Mouse (Mus musculus): ENCODE data around the gene 6030408B16Rik. TPM values are rescaled to one million over a fixed set of nuclear protein-coding genes. Genes with fewer than 3 reads are reported as not detected.

The 6030408B16Rik gene
- polyA plus RNA-seq, 1 experiment from 2014 or later: 0.15 TPM

GRCm38 (mm10) chr15:101255842-101256462 is 37.1 kb upstream of the 6030408B16Rik start:
- H3K27me3 ChIP-seq: peaks cover 25% of the 10 kb centered on the region
- WGBS: 93% methylated on average over 7 of the region's 7 CpGs
- H3K4me3 ChIP-seq: no peak overlapping the region
- H3K4me2 ChIP-seq (replicated peaks): no peak overlapping the region
- ATAC-seq (ENCODE audit: low FRiP score, low read depth): no peak
- H3K9ac ChIP-seq (replicated peaks): no peak overlapping the region
- H3K36me3 ChIP-seq: no peaks in the 10 kb centered on the region
- H3K4me1 ChIP-seq: peaks cover 12% of the 10 kb centered on the region
- no peak overlapping the region for H3K27ac ChIP-seq (replicated peaks)
- no peaks in the 10 kb centered on the region for H3K9me3 ChIP-seq

GRCm38 (mm10) chr15:101256463-101257206 is 36.4 kb upstream of the 6030408B16Rik start:
- H3K4me2 ChIP-seq (replicated peaks): no peak overlapping the region
- no peak overlapping the region for H3K27ac ChIP-seq (replicated peaks)
- ATAC-seq (ENCODE audit: low FRiP score, low read depth): no peak
- no peaks in the 10 kb centered on the region for H3K36me3 ChIP-seq
- H3K9ac ChIP-seq (replicated peaks): no peak overlapping the region
- no peaks in the 10 kb centered on the region for H3K9me3 ChIP-seq
- WGBS: 83% methylated on average over 14 of the region's 14 CpGs
- H3K4me1 ChIP-seq: peaks cover 12% of the 10 kb centered on the region
- H3K4me3 ChIP-seq: no peak overlapping the region
- peaks cover 25% of the 10 kb centered on the region for H3K27me3 ChIP-seq

DNA sequence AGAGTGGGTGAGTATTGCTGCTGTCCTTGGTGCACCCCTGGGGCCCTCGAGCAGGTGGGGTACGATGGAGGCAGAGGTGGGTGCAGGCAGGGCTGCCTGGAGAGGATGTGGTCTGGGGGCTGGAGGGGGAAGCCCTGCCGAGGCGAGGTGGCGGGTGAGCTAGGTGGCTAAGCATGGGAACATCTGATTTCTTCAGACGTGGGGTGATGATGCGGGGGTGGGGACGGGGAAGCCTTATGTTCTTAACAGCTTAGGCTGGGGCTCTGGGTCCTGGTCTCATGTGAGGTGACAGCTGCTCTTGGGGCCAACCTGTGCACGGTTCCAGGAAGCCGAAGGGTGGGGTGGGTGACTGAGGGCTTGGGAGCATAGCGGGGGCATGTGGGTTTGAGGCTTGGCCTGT is 34.6 kb upstream of the 6030408B16Rik start:
- H3K9ac ChIP-seq (replicated peaks): no peak overlapping the region
- no peak overlapping the region for H3K4me3 ChIP-seq
- H3K4me2 ChIP-seq (replicated peaks): no peak overlapping the region
- WGBS: 89% methylated on average over 11 of the region's 11 CpGs
- no peaks in the 10 kb centered on the region for H3K9me3 ChIP-seq
- H3K4me1 ChIP-seq: peaks cover 12% of the 10 kb centered on the region
- H3K36me3 ChIP-seq: no peaks in the 10 kb centered on the region
- H3K27ac ChIP-seq (replicated peaks): no peak overlapping the region
- ATAC-seq (ENCODE audit: low FRiP score, low read depth): no peak
- H3K27me3 ChIP-seq: peaks cover 9% of the 10 kb centered on the region

DNA sequence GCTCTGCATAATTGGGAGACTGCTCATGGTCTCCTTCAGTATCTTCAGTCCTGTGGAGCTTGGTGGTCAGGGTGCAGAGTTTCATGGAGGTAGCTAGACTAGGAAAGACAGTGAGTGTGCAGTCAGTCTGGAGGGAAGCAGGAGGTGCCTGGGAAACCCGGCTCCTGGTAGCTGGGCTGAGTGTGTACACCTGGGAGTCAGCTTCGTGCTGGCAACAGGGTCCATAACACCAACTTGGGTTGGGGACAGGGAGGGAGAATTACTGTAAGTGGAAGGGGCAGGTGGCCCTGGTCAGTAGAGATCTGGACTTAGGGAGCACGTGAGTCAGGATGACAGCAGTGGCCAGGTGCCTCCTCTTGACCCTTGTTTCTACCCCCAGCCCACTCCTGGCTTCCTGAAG is 33.1 kb upstream of the 6030408B16Rik start:
- peaks cover under 1% of the 10 kb centered on the region; the same call in 1 of the 2 replicates for H3K4me1 ChIP-seq
- ATAC-seq (ENCODE audit: low FRiP score, low read depth): no peak
- WGBS: 84% methylated on average over 3 of the region's 3 CpGs
- H3K4me2 ChIP-seq (replicated peaks): no peak overlapping the region
- H3K4me3 ChIP-seq: no peak overlapping the region
- H3K27ac ChIP-seq (replicated peaks): no peak overlapping the region
- H3K9me3 ChIP-seq: no peaks in the 10 kb centered on the region
- no peaks in the 10 kb centered on the region for H3K36me3 ChIP-seq
- no peak overlapping the region for H3K9ac ChIP-seq (replicated peaks)
- peaks cover 5% of the 10 kb centered on the region for H3K27me3 ChIP-seq

GRCm38 (mm10) chr15:101260387-101260786 is 32.6 kb upstream of the 6030408B16Rik start:
- Histone ChIP-seq H3K36me3 (no peaks in the 10 kb centered on the region), H3K4me2 (replicated peaks) (no peak overlapping the region), H3K4me3 (no peak overlapping the region), H3K27ac (replicated peaks) (no peak overlapping the region), H3K9me3 (no peaks in the 10 kb centered on the region), H3K4me1 (no peaks in the 10 kb centered on the region), H3K9ac (replicated peaks) (no peak overlapping the region), H3K27me3 (peaks cover 9% of the 10 kb centered on the region)
- no peak for ATAC-seq (ENCODE audit: low FRiP score, low read depth)
- WGBS: 64% methylated on average over 10 of the region's 10 CpGs

DNA sequence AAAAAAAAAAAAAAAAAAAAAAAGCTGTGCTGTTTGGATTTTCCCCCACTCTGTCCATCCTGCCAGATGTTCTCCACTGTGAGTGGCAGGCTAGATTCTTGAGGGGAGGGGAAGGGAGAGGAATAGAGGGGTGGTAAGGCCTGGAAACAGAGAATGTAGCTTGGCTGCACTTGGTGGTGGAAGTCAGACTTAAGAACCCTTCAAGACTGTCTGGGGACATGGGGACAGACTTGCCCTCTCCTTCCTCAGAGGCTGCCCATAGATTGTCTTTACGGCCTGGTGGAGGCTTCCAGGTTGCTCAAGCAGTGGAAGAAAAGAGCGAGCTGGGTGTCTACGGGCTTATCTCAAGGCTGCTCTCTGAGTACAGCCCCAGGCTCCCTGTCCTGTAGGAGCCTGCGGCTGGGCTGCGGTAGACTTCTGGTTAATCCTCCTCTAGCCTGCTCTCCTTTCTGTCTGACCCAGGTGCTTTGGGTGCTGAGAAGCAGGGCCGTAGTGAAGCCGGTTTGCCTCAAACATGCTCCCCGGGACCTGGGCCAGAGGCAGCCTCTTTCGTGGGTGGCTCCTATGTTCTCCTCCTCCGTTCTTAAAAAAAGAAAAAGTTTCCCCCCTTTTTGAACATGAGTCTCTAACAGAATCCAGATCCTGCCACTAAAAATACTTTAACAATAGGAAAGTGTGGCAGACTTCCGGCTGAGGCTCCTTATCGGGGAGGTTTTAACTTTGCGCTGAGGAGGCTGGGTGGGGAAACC is 32.0 kb upstream of the 6030408B16Rik start:
- ATAC-seq (ENCODE audit: low FRiP score, low read depth): no peak
- Histone ChIP-seq H3K36me3 (no peaks in the 10 kb centered on the region), H3K4me1 (peaks cover 3% of the 10 kb centered on the region), H3K27ac (replicated peaks) (no peak overlapping the region), H3K9me3 (no peaks in the 10 kb centered on the region), H3K27me3 (peaks cover 16% of the 10 kb centered on the region), H3K4me2 (replicated peaks) (no peak overlapping the region), H3K4me3 (no peak overlapping the region), H3K9ac (replicated peaks) (no peak overlapping the region)
- WGBS: 71% methylated on average over 13 of the region's 13 CpGs

GRCm38 (mm10) chr15:101262502-101262901 is 30.5 kb upstream of the 6030408B16Rik start:
- no peaks in the 10 kb centered on the region for H3K9me3 ChIP-seq
- no peak for ATAC-seq (ENCODE audit: low FRiP score, low read depth)
- H3K4me1 ChIP-seq: peaks cover 13% of the 10 kb centered on the region
- peaks cover 30% of the 10 kb centered on the region for H3K27me3 ChIP-seq
- no peaks in the 10 kb centered on the region for H3K36me3 ChIP-seq
- H3K27ac ChIP-seq (replicated peaks): no peak overlapping the region
- 69% methylated on average over 5 of the region's 5 CpGs for WGBS
- no peak overlapping the region for H3K4me2 ChIP-seq (replicated peaks)
- no peak overlapping the region for H3K4me3 ChIP-seq
- H3K9ac ChIP-seq (replicated peaks): no peak overlapping the region

- ATAC-seq (ENCODE audit: low FRiP score, low read depth): peak; percentile 34
- Histone ChIP-seq H3K4me1 (peaks cover 13% of the 10 kb centered on the region), H3K9ac (replicated peaks) (peak overlapping the region; percentile 37), H3K27me3 (peaks cover 44% of the 10 kb centered on the region), H3K9me3 (no peaks in the 10 kb centered on the region), H3K36me3 (no peaks in the 10 kb centered on the region), H3K4me3 (peak overlapping the region; percentile 48), H3K4me2 (replicated peaks) (peak overlapping the region; percentile 74), H3K27ac (replicated peaks) (no peak overlapping the region)
- WGBS: 2% methylated on average over 46 of the region's 57 CpGs
Observed at GRCm38 (mm10) chr15:101266132-101266963, 26.7 kb upstream of the 6030408B16Rik start.

GRCm38 (mm10) chr15:101267053-101268032 is 25.7 kb upstream of the 6030408B16Rik start:
- peak overlapping the region; percentile 37 for H3K9ac ChIP-seq (replicated peaks)
- H3K27me3 ChIP-seq: peaks cover 44% of the 10 kb centered on the region
- ATAC-seq (ENCODE audit: low FRiP score, low read depth): no peak; the same call in 1 of the 2 replicates
- peaks cover 13% of the 10 kb centered on the region for H3K4me1 ChIP-seq
- H3K4me2 ChIP-seq (replicated peaks): peak overlapping the region; percentile 74
- WGBS: 6% methylated on average over 25 of the region's 25 CpGs
- H3K4me3 ChIP-seq: peak overlapping the region; percentile 48
- no peak overlapping the region for H3K27ac ChIP-seq (replicated peaks)
- no peaks in the 10 kb centered on the region for H3K9me3 ChIP-seq
- H3K36me3 ChIP-seq: peaks cover 5% of the 10 kb centered on the region; the same call in 1 of the 2 replicates

- Histone ChIP-seq H3K4me3 (no peak overlapping the region), H3K9ac (replicated peaks) (no peak overlapping the region), H3K27ac (replicated peaks) (no peak overlapping the region), H3K36me3 (peaks cover 22% of the 10 kb centered on the region), H3K4me1 (peaks cover 13% of the 10 kb centered on the region), H3K9me3 (no peaks in the 10 kb centered on the region), H3K4me2 (replicated peaks) (no peak overlapping the region), H3K27me3 (peaks cover 36% of the 10 kb centered on the region)
- no peak for ATAC-seq (ENCODE audit: low FRiP score, low read depth)
- WGBS: 91% methylated on average over 29 of the region's 29 CpGs
Observed at GRCm38 (mm10) chr15:101270101-101270820, 22.8 kb upstream of the 6030408B16Rik start.

Data from midbrain, embryonic 12.5 days (tissue).